Mouse (Mus musculus) liver, embryonic 12.5 days (tissue): ENCODE measurements at regions not wholly inside any gene's neighbourhood (a gene's known extent, or its start where the extent isn't known, plus 50 kb on each side); places are given as distances from the start of the nearest gene placed in this dataset.
A peak's percentile ranks its signal among the peaks of the same experiment; 100 is the strongest.

Source experiments
- ATAC-seq: fragments of 200-750 bp; cut with Nextera tagmentation; 2 replicates; pipeline ENCODE4 v1.8.0; 2017; ENCODE audit warnings: moderate number of reproducible peaks, mild to moderate bottlenecking, moderate library complexity
- H3K27ac ChIP-seq: fragments of 300-500 bp; sonication (generic); 2 replicates; pipeline ENCODE4 v1.5.1; 2016; ENCODE audit warnings: mild to moderate bottlenecking
- H3K27me3 ChIP-seq: fragments of 300-500 bp; sonication (generic); replicated peaks from 2 replicates; pipeline ENCODE4 v1.6.1; 2016; ENCODE audit warnings: mild to moderate bottlenecking, moderate library complexity
- H3K36me3 ChIP-seq: fragments of 300-500 bp; sonication (generic); 2 replicates; pipeline ENCODE4 v1.6.1; 2016; ENCODE audit warnings: mild to moderate bottlenecking, moderate library complexity
- H3K4me1 ChIP-seq: fragments of 300-500 bp; sonication (generic); 2 replicates; pipeline ENCODE4 v1.6.1; 2016
- H3K4me2 ChIP-seq: fragments of 300-500 bp; sonication (generic); 2 replicates; pipeline ENCODE4 v1.6.1; 2016; ENCODE audit warnings: mild to moderate bottlenecking, moderate library complexity
- H3K4me3 ChIP-seq: fragments of 300-500 bp; sonication (generic); 2 replicates; pipeline ENCODE4 v1.5.1; 2016; ENCODE audit warnings: mild to moderate bottlenecking, moderate library complexity
- H3K9ac ChIP-seq: fragments of 300-500 bp; sonication (generic); 2 replicates; pipeline ENCODE4 v1.6.1; 2016; ENCODE audit warnings: mild to moderate bottlenecking, moderate library complexity
- H3K9me3 ChIP-seq: fragments of 300-500 bp; sonication (generic); replicated peaks from 2 replicates; pipeline ENCODE4 v1.6.1; 2016; ENCODE audit warnings: mild to moderate bottlenecking, moderate library complexity
- WGBS: fragments of 180-500 bp; shearing (Covaris S2); methylation state at CpG from one replicate; pipeline ENCODE4 v1.1.7; 2016; ENCODE audit not compliant: insufficient replicate concordance; 5-methylcytosine and 5-hydroxymethylcytosine counted together

- WGBS, result 57% methylated on average over 9 of the region's 9 CpGs
- ATAC-seq, result peak; percentile 13; the same call in 1 of the 2 replicates
- H3K36me3 ChIP-seq, result no peaks in the 10 kb centered on the region
Observed at GRCm38 (mm10) chr4:84199181-84199656, 475.9 kb downstream of the Bnc2 start.

DNA sequence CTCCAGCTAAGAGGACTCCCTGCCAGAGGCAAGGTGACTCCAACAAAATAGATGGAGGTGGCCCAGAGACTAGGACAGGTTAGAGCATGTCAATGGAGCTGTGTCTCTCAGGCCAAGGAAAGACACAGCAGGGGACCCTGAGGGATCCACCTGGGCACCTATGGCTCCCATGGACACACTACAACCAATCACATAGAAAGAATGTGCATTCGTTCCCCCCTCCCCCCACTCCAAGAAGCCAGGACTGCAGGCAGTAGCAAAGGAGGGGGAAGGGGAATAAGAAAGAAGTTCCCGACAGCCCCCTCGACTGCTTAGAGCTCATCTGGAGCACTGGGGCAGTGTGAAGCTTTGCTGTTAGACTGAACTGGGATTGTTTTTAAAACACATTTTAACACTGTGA lies 474.1 kb downstream of the Bnc2 start:
- ATAC-seq, result no peak
- Histone ChIP-seq H3K36me3 (no peaks in the 10 kb centered on the region), H3K27ac (no peak overlapping the region), H3K9ac (no peak overlapping the region), H3K4me1 (no peaks in the 10 kb centered on the region), H3K27me3 (no peaks in the 10 kb centered on the region), H3K4me2 (no peak overlapping the region), H3K9me3 (no peaks in the 10 kb centered on the region), H3K4me3 (no peak overlapping the region)
- WGBS, result 49% methylated on average over 3 of the region's 3 CpGs

More at GRCm38 (mm10) chr4:84199181-84199656, 475.9 kb downstream of the Bnc2 start:
- no peak overlapping the region for H3K27ac ChIP-seq
- H3K27me3 ChIP-seq, result no peaks in the 10 kb centered on the region
- H3K9me3 ChIP-seq, result no peaks in the 10 kb centered on the region
- no peak overlapping the region for H3K9ac ChIP-seq
- no peak overlapping the region for H3K4me2 ChIP-seq
- H3K4me1 ChIP-seq, result no peaks in the 10 kb centered on the region
- no peak overlapping the region for H3K4me3 ChIP-seq

DNA sequence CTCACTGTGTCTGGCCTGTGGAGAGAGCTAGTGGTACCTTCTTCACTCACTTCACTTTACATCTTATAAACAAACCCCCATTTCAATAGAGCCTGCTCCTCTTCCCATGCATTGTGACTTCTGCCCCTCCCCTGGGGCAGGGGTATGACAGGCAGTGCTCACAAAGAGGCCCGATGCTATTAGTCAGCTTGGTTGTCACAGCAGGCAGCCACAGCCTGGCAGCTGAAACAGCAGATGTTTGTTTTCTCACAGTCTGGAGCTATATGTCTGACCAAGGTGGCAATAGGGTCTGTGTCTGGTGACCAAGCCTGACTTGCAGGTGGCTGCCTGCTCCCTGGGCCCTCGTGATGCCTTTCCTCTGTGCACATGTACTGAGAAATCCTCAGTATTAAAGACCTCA lies 472.8 kb downstream of the Bnc2 start:
- Histone ChIP-seq H3K27me3 (no peaks in the 10 kb centered on the region), H3K36me3 (no peaks in the 10 kb centered on the region), H3K9me3 (no peaks in the 10 kb centered on the region), H3K9ac (no peak overlapping the region), H3K4me3 (no peak overlapping the region), H3K27ac (no peak overlapping the region), H3K4me2 (no peak overlapping the region), H3K4me1 (no peaks in the 10 kb centered on the region)
- ATAC-seq, result no peak
- 49% methylated on average over 2 of the region's 2 CpGs for WGBS

DNA sequence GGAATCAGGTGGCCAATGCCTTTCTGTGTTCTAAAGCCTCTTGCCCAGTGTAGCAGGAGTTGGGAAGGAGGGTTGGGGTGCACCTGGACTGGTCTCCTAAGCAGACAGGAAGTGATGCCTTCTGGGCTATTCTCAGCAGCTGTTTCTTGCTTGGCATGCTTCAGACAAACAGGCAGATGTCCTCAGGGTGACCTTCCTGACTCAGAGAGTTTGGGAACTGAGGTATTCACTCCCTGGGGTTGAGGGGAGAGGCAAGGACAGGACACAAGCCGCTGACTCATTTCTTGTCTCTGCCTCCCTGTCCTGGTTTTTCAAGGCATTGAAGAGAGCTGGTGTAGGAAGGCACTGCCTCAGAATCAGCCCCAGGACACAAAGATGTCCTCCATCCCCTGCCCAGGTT lies 471.4 kb downstream of the Bnc2 start:
- Histone ChIP-seq H3K27me3 (no peaks in the 10 kb centered on the region), H3K36me3 (no peaks in the 10 kb centered on the region), H3K9me3 (no peaks in the 10 kb centered on the region), H3K4me2 (no peak overlapping the region), H3K4me3 (no peak overlapping the region), H3K4me1 (no peaks in the 10 kb centered on the region), H3K9ac (no peak overlapping the region), H3K27ac (no peak overlapping the region)
- WGBS, result 20% methylated on average over 1 of the region's 1 CpGs
- ATAC-seq, result no peak

GRCm38 (mm10) chr4:84204777-84205176 lies 470.3 kb downstream of the Bnc2 start:
- Histone ChIP-seq H3K4me3 (no peak overlapping the region), H3K27me3 (no peaks in the 10 kb centered on the region), H3K36me3 (no peaks in the 10 kb centered on the region), H3K27ac (no peak overlapping the region), H3K9ac (no peak overlapping the region), H3K4me2 (no peak overlapping the region), H3K9me3 (no peaks in the 10 kb centered on the region), H3K4me1 (no peaks in the 10 kb centered on the region)
- peak; percentile 27; the same call in 1 of the 2 replicates for ATAC-seq

DNA sequence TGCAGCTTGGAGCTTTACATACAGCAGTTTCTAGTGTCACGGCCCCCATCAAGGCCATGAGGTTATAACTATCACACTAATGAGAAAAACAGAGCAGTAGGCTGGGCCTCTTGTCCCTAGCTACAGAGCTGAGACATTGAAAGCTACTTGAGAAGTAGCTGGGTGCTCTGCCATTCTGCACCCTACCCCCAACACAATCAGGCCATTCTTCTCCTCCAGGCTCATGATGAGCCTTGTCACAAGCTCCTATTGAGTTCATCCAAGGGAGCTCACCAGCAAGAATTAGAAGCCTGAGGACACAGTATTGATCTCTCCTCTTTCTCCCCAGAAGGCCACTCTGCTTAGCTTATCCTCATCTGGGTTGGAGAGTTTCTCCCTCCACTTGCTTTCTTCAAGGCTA lies 466.9 kb downstream of the Bnc2 start:
- Histone ChIP-seq H3K27ac (no peak overlapping the region), H3K9ac (no peak overlapping the region), H3K27me3 (no peaks in the 10 kb centered on the region), H3K4me3 (no peak overlapping the region), H3K4me2 (no peak overlapping the region), H3K36me3 (no peaks in the 10 kb centered on the region), H3K4me1 (no peaks in the 10 kb centered on the region), H3K9me3 (no peaks in the 10 kb centered on the region)
- WGBS, result 72% methylated on average over 1 of the region's 1 CpGs
- ATAC-seq, result no peak

DNA sequence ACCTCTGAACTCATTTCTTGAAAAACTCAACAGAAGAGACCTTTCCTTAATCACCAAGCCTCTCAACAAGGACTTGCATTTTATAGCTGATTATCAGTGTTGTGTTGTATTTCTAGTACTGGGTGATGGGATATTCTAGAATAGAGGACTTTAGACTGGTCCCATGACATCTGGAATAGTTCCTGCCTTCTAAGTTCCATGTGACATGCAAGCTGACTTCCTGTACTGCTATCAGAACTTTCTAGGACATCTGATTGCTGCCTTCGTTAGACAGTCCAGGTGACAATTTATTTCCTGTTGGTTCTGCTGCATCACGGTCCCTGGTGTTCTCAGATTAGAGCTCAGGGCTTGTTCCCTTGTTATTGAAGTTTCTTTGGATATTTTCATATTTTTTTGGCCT lies 465.5 kb downstream of the Bnc2 start:
- H3K27me3 ChIP-seq, result no peaks in the 10 kb centered on the region
- no peak overlapping the region for H3K9ac ChIP-seq
- no peaks in the 10 kb centered on the region for H3K36me3 ChIP-seq
- H3K4me2 ChIP-seq, result no peak overlapping the region
- H3K4me3 ChIP-seq, result no peak overlapping the region
- 50% methylated on average over 2 of the region's 2 CpGs for WGBS
- ATAC-seq, result no peak
- H3K4me1 ChIP-seq, result no peaks in the 10 kb centered on the region
- no peaks in the 10 kb centered on the region for H3K9me3 ChIP-seq
- H3K27ac ChIP-seq, result no peak overlapping the region

DNA sequence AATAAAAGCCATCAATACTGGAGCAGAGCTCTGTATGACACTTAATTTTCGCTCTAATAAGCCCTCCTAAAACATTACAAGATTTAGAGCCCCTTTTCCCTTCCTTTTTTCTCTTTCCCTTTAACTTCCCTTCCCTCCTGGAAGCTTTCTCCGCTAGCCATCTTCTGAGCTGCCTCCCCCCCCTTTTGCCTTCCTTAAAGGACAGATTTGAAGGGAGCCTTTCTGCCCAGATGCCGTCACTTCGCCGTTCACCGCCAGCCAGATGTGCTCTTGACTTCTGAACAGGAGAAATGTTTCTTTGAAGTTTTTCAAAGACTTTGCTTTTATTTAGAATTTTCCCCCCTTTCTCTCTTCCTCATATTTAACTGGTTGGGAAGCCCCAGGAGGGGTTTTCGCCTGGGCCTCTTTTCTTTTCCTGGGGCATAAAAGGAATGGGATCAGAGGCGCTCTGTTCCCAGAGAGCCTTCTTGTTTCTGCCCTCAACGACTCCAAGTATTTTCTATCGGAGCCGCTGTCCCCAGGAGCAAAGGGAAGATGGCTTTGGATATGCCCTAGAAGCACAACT lies 463.7 kb downstream of the Bnc2 start:
- WGBS, result 76% methylated on average over 11 of the region's 11 CpGs
- ATAC-seq, result no peak
- no peaks in the 10 kb centered on the region for H3K36me3 ChIP-seq
- no peak overlapping the region for H3K9ac ChIP-seq
- no peak overlapping the region for H3K4me3 ChIP-seq
- H3K4me2 ChIP-seq, result no peak overlapping the region
- H3K4me1 ChIP-seq, result no peaks in the 10 kb centered on the region
- H3K9me3 ChIP-seq, result no peaks in the 10 kb centered on the region
- no peaks in the 10 kb centered on the region for H3K27me3 ChIP-seq
- no peak overlapping the region for H3K27ac ChIP-seq

DNA sequence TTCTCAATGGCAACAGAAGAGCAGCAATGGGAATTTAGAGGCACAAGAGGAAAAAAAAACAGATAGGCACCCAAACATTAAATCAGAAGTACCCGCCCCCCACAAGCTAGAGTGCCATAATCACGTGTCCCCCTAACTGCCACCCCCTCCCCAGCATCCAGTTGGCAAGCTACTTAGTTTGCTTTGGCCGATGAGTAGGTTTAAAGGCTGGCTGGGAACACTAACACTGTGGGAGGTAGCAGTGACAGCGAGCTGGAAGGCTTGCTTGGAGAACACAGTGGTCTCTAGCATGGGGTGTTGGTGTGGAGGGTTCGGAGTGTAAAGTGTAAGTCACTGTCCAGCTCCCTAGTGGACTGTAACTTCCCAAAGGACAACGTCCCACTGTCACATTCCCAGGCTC lies 463.1 kb downstream of the Bnc2 start:
- no peak overlapping the region for H3K27ac ChIP-seq
- H3K4me3 ChIP-seq, result no peak overlapping the region
- H3K4me2 ChIP-seq, result no peak overlapping the region
- ATAC-seq, result no peak
- H3K9me3 ChIP-seq, result no peaks in the 10 kb centered on the region
- WGBS, result 68% methylated on average over 6 of the region's 6 CpGs
- no peaks in the 10 kb centered on the region for H3K36me3 ChIP-seq
- no peaks in the 10 kb centered on the region for H3K27me3 ChIP-seq
- H3K4me1 ChIP-seq, result no peaks in the 10 kb centered on the region
- H3K9ac ChIP-seq, result no peak overlapping the region

DNA sequence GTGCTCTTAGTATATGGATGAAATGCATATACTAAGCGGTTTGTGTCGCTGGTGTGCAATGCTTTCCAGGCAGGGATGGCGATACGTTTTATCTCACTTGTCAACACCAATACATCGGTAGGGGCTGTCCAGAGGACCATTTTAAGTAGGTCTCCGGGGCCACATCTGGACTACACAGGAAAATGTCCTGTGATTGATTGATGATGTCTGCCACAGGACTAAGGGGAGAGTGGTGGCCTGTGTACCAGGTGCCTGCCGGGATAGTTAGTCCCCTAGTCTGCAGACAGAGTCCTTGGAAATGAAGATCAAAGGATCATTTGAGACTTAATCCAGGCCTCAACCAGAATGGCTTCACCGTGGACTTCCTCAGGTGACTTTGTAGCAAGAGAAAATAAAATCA lies 460.6 kb downstream of the Bnc2 start:
- Histone ChIP-seq H3K27me3 (no peaks in the 10 kb centered on the region), H3K9me3 (no peaks in the 10 kb centered on the region), H3K4me3 (no peak overlapping the region), H3K27ac (no peak overlapping the region), H3K4me2 (no peak overlapping the region), H3K4me1 (no peaks in the 10 kb centered on the region), H3K9ac (no peak overlapping the region), H3K36me3 (no peaks in the 10 kb centered on the region)
- 73% methylated on average over 8 of the region's 8 CpGs for WGBS
- no peak for ATAC-seq

DNA sequence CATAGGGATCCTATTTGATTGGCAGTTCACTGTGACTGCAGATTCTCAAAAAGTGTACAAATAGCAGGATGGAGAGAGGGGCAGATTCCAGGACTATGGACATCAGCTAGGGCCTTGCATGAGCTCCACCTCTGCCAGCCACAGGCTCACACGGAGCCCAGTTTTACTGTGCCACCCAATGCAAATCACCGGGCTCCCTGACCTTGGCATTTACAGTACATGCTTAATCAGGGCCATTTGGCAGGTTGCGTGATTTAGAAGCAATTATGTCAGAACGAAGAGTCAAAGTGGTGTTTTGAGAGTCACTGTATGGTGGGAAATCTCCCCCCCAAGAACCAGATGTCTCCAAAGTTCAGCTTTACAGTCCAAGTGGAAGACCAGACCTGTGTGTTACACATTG lies 456.1 kb downstream of the Bnc2 start:
- ATAC-seq, result no peak
- 72% methylated on average over 4 of the region's 4 CpGs for WGBS
- H3K4me1 ChIP-seq, result no peaks in the 10 kb centered on the region
- no peak overlapping the region for H3K4me2 ChIP-seq
- no peak overlapping the region for H3K9ac ChIP-seq
- H3K27ac ChIP-seq, result no peak overlapping the region
- no peak overlapping the region for H3K4me3 ChIP-seq
- H3K27me3 ChIP-seq, result no peaks in the 10 kb centered on the region
- H3K9me3 ChIP-seq, result no peaks in the 10 kb centered on the region
- no peaks in the 10 kb centered on the region for H3K36me3 ChIP-seq

DNA sequence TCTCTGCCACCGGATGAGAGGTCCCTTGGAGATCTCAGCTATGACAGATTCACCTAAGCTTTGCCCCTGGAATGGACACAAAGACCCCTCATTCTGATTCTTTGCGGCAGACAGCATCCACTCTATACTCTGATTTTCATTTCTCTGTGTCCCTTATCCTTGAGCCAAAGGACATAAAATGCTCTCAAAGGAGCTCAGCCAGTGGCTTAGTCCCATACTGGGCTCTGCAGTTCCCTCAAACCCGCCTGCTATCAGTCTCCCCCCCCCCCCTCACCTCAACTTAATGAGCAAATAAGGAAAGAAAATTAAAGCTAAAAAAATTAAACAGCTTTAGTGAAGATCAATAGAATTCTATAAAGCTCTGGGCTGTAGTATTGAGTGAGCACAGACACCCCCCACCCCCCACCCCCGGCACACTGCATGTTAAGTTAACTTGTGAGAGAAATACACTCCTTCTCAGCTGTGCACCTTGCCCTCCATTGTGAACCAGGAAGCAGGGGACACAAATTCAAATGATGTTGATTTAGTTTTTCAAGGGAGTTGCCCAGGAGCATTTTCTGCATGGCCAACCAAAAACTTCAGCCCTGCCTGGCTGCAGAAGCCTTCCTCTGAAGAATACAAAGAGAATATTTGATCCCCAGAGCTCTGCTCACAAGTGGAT lies 452.9 kb downstream of the Bnc2 start:
- Histone ChIP-seq H3K9me3 (no peaks in the 10 kb centered on the region), H3K9ac (no peak overlapping the region), H3K27me3 (no peaks in the 10 kb centered on the region), H3K4me3 (no peak overlapping the region), H3K36me3 (no peaks in the 10 kb centered on the region), H3K4me1 (no peaks in the 10 kb centered on the region), H3K27ac (no peak overlapping the region), H3K4me2 (no peak overlapping the region)
- 61% methylated on average over 4 of the region's 4 CpGs for WGBS
- ATAC-seq, result no peak

DNA sequence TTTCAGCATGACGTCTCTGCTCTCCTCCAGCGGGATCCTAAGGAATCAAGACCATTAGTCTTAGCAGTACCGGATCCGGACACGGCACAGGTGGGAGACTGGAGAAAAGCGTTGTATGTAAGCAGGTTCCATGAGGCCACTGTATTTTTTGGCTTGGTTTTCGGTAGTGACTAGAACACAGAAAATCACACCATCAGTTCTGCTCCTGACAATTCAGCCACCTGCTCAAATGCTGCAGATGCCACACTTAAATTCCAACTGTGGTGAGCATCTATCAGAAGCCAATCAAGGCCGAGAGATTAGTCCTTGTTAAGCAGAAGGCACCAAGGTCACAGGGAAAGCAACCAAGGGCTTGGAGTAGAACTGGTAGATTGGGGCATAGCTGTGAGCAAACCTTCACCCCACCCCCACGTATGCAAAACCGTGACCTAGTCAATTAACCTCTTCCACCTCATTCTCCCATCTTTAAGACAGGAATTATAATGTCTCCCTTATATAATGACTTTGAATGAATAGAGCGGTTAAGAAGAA lies 452.2 kb downstream of the Bnc2 start:
- Histone ChIP-seq H3K9me3 (no peaks in the 10 kb centered on the region), H3K9ac (no peak overlapping the region), H3K4me3 (no peak overlapping the region), H3K27ac (no peak overlapping the region), H3K36me3 (no peaks in the 10 kb centered on the region), H3K4me2 (no peak overlapping the region), H3K4me1 (no peaks in the 10 kb centered on the region), H3K27me3 (no peaks in the 10 kb centered on the region)
- 77% methylated on average over 11 of the region's 11 CpGs for WGBS
- no peak for ATAC-seq
